Mouse (Mus musculus): ENCODE measurements at regions not wholly inside any gene's neighbourhood (a gene's known extent, or its start where the extent isn't known, plus 50 kb on each side); places are given as distances from the start of the nearest gene placed in this dataset.

DNA sequence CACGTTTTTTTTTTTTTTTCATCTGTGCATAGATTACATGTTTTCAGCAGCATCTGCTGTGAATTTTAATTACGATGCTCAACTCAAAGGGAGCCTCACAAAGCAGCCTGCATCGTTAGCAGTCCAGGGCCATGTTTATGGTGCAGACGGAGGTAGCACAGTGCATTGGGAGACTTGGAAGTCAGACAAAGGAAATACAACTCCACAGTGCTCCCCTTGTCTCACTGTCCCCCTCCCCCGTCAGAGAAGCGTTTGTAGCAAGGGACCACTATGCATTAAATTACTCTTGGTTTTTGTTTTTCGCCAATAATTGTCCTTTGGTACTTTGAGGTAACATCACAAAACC lies 336.5 kb downstream of the Glrx3 start:
- TF ChIP-seq CTCF (IDR thresholded peaks at IDR 0.05; ENCODE audit: extremely low read depth, insufficient read length, insufficient replicate concordance, low read depth, low read length): no peak
- no peak overlapping the region for H3K27ac ChIP-seq (ENCODE audit: insufficient read depth, low read depth, low read length)
- H3K36me3 ChIP-seq (ENCODE audit: control insufficient read depth, insufficient read depth, low read length): no peaks in the 10 kb centered on the region
- no peaks in the 10 kb centered on the region for H3K27me3 ChIP-seq (ENCODE audit: control insufficient read depth, insufficient read depth, low read length)
- H3K4me3 ChIP-seq (ENCODE audit: low read depth, low read length): no peak overlapping the region
- no peaks in the 10 kb centered on the region for H3K4me1 ChIP-seq (ENCODE audit: control insufficient read depth, insufficient read depth, insufficient read length, low read length)
- 67% methylated on average over 7 of the region's 7 CpGs for WGBS

DNA sequence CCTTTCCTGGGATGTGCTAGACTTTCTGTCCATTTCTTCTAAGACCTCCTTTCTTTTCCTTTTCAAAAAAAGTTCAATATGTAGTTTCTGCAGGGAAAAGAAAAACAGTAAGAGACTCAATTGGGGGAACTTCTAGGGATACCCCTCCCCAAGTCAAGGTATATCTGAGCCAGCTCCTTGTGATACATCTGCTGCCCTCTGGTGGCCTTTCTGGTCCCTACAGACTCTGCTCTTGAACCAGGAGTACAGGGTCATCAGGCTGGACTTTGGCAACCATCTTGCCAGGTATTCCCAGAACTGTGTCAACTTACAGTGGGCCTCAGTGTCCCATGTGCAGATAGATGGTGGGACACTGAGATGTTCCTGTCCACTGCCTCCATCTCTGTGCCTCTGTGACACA lies 346.5 kb downstream of the Glrx3 start:
- H3K27me3 ChIP-seq (ENCODE audit: control insufficient read depth, insufficient read depth, low read length): no peaks in the 10 kb centered on the region
- no peaks in the 10 kb centered on the region for H3K4me1 ChIP-seq (ENCODE audit: control insufficient read depth, insufficient read depth, insufficient read length, low read length)
- no peak overlapping the region for H3K27ac ChIP-seq (ENCODE audit: insufficient read depth, low read depth, low read length)
- H3K36me3 ChIP-seq (ENCODE audit: control insufficient read depth, insufficient read depth, low read length): no peaks in the 10 kb centered on the region
- H3K4me3 ChIP-seq (ENCODE audit: low read depth, low read length): no peak overlapping the region
- TF ChIP-seq CTCF (IDR thresholded peaks at IDR 0.05; ENCODE audit: extremely low read depth, insufficient read length, insufficient replicate concordance, low read depth, low read length) (peak; percentile 27; the same call in 1 of the 2 replicates), POLR2A (IDR thresholded peaks at IDR 0.05; ENCODE audit: low read depth, low read length) (no peak)

DNA sequence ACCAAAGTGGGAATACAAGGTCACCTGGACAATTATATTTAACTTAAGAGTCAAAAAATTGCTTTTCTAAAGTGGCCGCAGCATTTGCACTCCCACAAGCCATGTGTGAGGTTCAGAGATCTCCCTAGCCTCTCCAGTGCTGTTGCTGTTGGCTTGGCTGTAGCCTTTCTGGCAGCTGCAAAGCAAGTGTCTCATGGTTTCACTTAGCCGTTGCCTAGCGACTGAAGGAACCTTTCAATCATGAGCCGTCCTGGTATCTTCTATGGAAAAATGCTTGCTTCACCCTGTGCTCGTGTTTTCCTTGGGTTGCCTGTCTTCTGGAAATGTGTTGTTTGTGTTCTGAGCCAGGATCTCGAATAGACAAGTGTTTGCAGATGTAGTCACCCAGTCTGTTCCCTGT lies 367.9 kb downstream of the Glrx3 start:
- H3K4me1 ChIP-seq (ENCODE audit: control insufficient read depth, insufficient read depth, insufficient read length, low read length): no peaks in the 10 kb centered on the region
- H3K27me3 ChIP-seq (ENCODE audit: control insufficient read depth, insufficient read depth, low read length): no peaks in the 10 kb centered on the region
- TF ChIP-seq POLR2A (IDR thresholded peaks at IDR 0.05; ENCODE audit: low read depth, low read length) (no peak), CTCF (IDR thresholded peaks at IDR 0.05; ENCODE audit: extremely low read depth, insufficient read length, insufficient replicate concordance, low read depth, low read length) (no peak)
- no peak overlapping the region for H3K27ac ChIP-seq (ENCODE audit: insufficient read depth, low read depth, low read length)
- H3K36me3 ChIP-seq (ENCODE audit: control insufficient read depth, insufficient read depth, low read length): no peaks in the 10 kb centered on the region
- 47% methylated on average over 6 of the region's 6 CpGs for WGBS
- H3K4me3 ChIP-seq (ENCODE audit: low read depth, low read length): no peak overlapping the region

DNA sequence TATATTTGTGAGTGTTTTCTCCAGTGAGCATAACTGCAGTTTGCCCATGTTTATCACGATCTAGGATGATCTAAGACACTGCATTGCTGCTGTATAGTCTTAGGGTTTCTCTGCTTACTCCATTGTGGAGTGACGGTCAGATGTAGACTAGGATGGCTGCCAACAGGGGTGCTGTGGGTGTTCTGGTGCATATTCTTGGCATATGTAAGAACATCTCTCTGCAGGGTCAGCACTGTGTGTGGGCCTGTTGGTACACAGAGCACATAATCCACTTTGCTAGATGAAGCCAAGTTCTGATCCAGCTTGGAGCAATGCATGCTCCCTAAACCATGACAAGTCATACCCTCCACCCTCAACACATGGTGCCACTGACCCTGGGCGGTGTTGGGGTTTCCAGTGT lies 375.4 kb downstream of the Glrx3 start:
- Histone ChIP-seq H3K4me3 (ENCODE audit: low read depth, low read length) (no peak overlapping the region), H3K36me3 (ENCODE audit: control insufficient read depth, insufficient read depth, low read length) (no peaks in the 10 kb centered on the region), H3K27ac (ENCODE audit: insufficient read depth, low read depth, low read length) (no peak overlapping the region), H3K4me1 (ENCODE audit: control insufficient read depth, insufficient read depth, insufficient read length, low read length) (no peaks in the 10 kb centered on the region), H3K27me3 (ENCODE audit: control insufficient read depth, insufficient read depth, low read length) (no peaks in the 10 kb centered on the region)
- TF ChIP-seq POLR2A (IDR thresholded peaks at IDR 0.05; ENCODE audit: low read depth, low read length): no peak
- no peak for TF ChIP-seq CTCF (IDR thresholded peaks at IDR 0.05; ENCODE audit: extremely low read depth, insufficient read length, insufficient replicate concordance, low read depth, low read length)
- 69% methylated on average over 3 of the region's 3 CpGs for WGBS

DNA sequence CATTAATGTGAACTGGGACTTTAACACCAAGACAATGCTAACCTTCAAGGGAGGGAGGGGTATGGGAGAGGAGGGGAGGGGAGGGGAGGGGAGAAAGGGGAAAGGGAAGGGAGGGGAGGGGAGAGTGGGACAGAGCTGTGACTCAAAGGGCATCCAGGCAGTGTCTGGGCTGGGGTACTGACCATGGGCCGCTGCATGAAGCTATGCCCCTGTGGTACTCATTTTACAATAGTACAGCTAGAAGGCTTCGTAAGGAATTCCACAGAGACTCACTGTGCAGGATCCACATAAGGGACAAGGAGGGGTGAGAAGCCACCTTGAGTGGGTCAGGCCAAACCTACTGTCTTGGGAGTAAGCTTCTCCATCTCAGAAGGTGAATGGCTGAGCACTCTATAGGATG lies 403.1 kb downstream of the Glrx3 start:
- no peak overlapping the region for H3K27ac ChIP-seq (ENCODE audit: insufficient read depth, low read depth, low read length)
- WGBS: 71% methylated on average over 2 of the region's 2 CpGs
- no peaks in the 10 kb centered on the region for H3K4me1 ChIP-seq (ENCODE audit: control insufficient read depth, insufficient read depth, insufficient read length, low read length)
- H3K36me3 ChIP-seq (ENCODE audit: control insufficient read depth, insufficient read depth, low read length): no peaks in the 10 kb centered on the region
- no peak for TF ChIP-seq CTCF (IDR thresholded peaks at IDR 0.05; ENCODE audit: extremely low read depth, insufficient read length, insufficient replicate concordance, low read depth, low read length)
- TF ChIP-seq POLR2A (IDR thresholded peaks at IDR 0.05; ENCODE audit: low read depth, low read length): no peak
- no peaks in the 10 kb centered on the region for H3K27me3 ChIP-seq (ENCODE audit: control insufficient read depth, insufficient read depth, low read length)
- H3K4me3 ChIP-seq (ENCODE audit: low read depth, low read length): no peak overlapping the region

DNA sequence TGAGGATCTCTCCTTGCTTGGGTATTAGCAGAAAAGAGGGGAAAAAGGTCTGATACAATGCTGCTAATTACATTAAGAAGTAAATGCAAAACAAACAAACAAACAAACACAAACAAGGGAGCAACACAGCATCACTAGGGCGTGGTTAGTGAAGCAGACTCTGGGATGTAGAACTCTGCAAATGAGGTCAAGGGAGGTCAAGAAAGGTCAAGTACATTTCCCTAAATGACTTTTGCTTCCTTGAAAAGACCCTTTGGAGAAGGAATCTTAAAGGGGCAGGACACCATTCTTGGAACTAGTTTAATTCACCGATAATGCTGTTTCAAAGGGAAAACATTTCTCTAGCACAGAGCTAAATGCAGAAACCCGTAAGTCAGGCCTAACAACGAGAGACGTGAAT lies 403.6 kb downstream of the Glrx3 start:
- H3K36me3 ChIP-seq (ENCODE audit: control insufficient read depth, insufficient read depth, low read length): no peaks in the 10 kb centered on the region
- H3K27ac ChIP-seq (ENCODE audit: insufficient read depth, low read depth, low read length): no peak overlapping the region
- H3K4me3 ChIP-seq (ENCODE audit: low read depth, low read length): no peak overlapping the region
- WGBS: 59% methylated on average over 5 of the region's 5 CpGs
- TF ChIP-seq CTCF (IDR thresholded peaks at IDR 0.05; ENCODE audit: extremely low read depth, insufficient read length, insufficient replicate concordance, low read depth, low read length) (no peak), POLR2A (IDR thresholded peaks at IDR 0.05; ENCODE audit: low read depth, low read length) (no peak)
- no peaks in the 10 kb centered on the region for H3K4me1 ChIP-seq (ENCODE audit: control insufficient read depth, insufficient read depth, insufficient read length, low read length)
- no peaks in the 10 kb centered on the region for H3K27me3 ChIP-seq (ENCODE audit: control insufficient read depth, insufficient read depth, low read length)

DNA sequence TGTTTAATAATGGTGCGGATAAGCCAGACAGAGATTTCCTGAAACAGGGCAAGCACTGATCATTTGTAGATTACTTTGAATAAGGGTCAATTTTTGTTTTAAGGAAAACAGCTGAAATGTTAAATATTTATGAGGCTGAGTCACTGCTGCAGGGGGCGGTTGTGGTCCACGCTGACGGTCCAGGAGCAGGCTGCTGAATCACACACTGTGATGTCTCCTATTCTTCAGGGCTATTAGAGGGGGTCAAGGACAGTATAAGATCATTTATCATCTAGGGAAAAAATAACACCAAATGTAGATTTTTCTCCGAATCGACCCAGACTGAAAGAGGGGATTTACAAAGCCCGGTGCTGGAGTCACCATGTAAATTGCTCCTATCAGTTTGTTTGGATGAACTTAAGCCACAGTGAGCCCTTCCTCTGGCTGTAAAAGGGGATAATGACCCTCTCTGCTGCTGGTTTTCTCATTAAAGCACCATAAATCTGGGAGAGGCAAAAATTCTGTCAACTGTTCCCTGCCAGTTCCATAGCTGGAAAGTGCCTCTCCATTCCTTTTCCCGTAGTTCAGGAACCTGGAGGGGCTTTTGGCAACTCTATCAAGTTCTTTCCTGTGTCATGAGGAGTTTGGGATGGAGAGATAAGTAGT lies 404.2 kb downstream of the Glrx3 start:
- Histone ChIP-seq H3K27me3 (ENCODE audit: control insufficient read depth, insufficient read depth, low read length) (no peaks in the 10 kb centered on the region), H3K36me3 (ENCODE audit: control insufficient read depth, insufficient read depth, low read length) (no peaks in the 10 kb centered on the region), H3K4me3 (ENCODE audit: low read depth, low read length) (no peak overlapping the region), H3K27ac (ENCODE audit: insufficient read depth, low read depth, low read length) (no peak overlapping the region), H3K4me1 (ENCODE audit: control insufficient read depth, insufficient read depth, insufficient read length, low read length) (no peaks in the 10 kb centered on the region)
- TF ChIP-seq POLR2A (IDR thresholded peaks at IDR 0.05; ENCODE audit: low read depth, low read length) (no peak), CTCF (IDR thresholded peaks at IDR 0.05; ENCODE audit: extremely low read depth, insufficient read length, insufficient replicate concordance, low read depth, low read length) (no peak)
- WGBS: 25% methylated on average over 8 of the region's 8 CpGs

DNA sequence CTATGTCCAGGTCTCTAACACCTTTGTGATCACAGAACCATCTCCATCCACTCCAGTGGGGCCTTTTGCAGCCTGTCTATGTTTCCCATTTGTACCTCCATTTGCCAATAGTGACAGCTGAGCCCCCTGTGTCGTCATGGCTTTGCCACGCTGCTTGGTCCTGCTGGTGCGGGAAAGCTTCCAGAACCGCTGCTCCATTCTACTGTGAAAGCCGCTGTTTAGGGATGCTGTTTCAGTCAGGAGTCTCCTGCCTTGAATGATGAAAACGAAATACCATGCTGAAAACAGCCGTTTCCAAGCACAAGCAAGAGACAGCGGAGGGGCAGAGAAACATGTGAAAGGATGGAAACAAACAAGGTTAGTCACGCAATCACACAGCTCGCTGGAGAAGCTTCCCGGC lies 410.4 kb downstream of the Glrx3 start:
- WGBS: 77% methylated on average over 11 of the region's 11 CpGs
- TF ChIP-seq POLR2A (IDR thresholded peaks at IDR 0.05; ENCODE audit: low read depth, low read length) (no peak), CTCF (IDR thresholded peaks at IDR 0.05; ENCODE audit: extremely low read depth, insufficient read length, insufficient replicate concordance, low read depth, low read length) (no peak)

More for the DNA sequence above, 410.4 kb downstream of the Glrx3 start:
- H3K4me1 ChIP-seq (ENCODE audit: control insufficient read depth, insufficient read depth, insufficient read length, low read length): no peaks in the 10 kb centered on the region
- no peaks in the 10 kb centered on the region for H3K27me3 ChIP-seq (ENCODE audit: control insufficient read depth, insufficient read depth, low read length)
- H3K36me3 ChIP-seq (ENCODE audit: control insufficient read depth, insufficient read depth, low read length): no peaks in the 10 kb centered on the region
- H3K4me3 ChIP-seq (ENCODE audit: low read depth, low read length): no peak overlapping the region
- no peak overlapping the region for H3K27ac ChIP-seq (ENCODE audit: insufficient read depth, low read depth, low read length)

Data from small intestine, adult 2 months (tissue).